Mouse (Mus musculus) liver, postnatal 0 days (tissue): ENCODE data around the gene 4833427G06Rik.

Experiments used
- CTCF ChIP-seq: sonication (generic); IDR thresholded peaks from 2 replicates; pipeline ENCODE4 v1.5.1; 2016; ENCODE audit warnings: antibody characterized with exemption, low read depth
- EP300 ChIP-seq: IDR thresholded peaks from 2 replicates; pipeline ENCODE4 v1.6.1; 2016; ENCODE audit warnings: antibody characterized with exemption, low read depth, mild to moderate bottlenecking

- TF ChIP-seq CTCF (no peak), EP300 (no peak)
These were observed 38.8 kb upstream of the 4833427G06Rik start for GRCm38 (mm10) chr9:51140711-51141110.
